Mouse (Mus musculus): ENCODE measurements at regions not wholly inside any gene's neighbourhood (a gene's known extent, or its start where the extent isn't known, plus 50 kb on each side); places are given as distances from the start of the nearest gene placed in this dataset.

DNA sequence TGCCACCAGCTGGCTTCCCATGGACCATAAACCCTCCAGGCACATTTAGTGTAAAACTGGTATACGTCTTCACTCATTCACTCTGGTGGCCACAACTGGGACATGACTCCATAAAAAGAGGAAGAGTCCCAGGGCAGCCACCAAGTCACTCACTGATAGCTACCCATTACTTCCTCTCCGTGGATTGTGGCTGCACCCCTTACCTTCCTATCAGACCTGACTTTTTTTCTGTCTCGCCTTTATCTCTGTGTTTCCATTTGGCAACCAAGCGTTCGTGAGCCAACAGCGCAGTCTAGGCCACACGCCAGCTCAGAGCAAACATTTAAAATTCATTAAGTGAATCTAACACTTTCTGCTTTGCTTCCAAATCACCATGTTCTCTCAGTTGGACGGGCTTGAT, 53.9 kb upstream of the Slc44a1 start:
- Histone ChIP-seq H3K4me3 (ENCODE audit: low read depth, low read length) (no peak overlapping the region), H3K9ac (replicated peaks; ENCODE audit: low read depth, low read length) (no peak overlapping the region), H3K9me3 (ENCODE audit: control insufficient read depth, low read length) (no peaks in the 10 kb centered on the region), H3K36me3 (ENCODE audit: control insufficient read depth, insufficient read depth, low read length) (no peaks in the 10 kb centered on the region), H3K27me3 (ENCODE audit: control insufficient read depth, insufficient read depth, low read length) (no peaks in the 10 kb centered on the region), H3K27ac (ENCODE audit: low read depth, low read length) (no peak overlapping the region), H3K4me1 (ENCODE audit: control insufficient read depth, insufficient read depth, low read length) (no peaks in the 10 kb centered on the region), H3K4me2 (ENCODE audit: low read depth, low read length) (no peak overlapping the region)
- 77% methylated on average over 8 of the region's 8 CpGs for WGBS
- no peak for ATAC-seq (ENCODE audit: low read depth)

DNA sequence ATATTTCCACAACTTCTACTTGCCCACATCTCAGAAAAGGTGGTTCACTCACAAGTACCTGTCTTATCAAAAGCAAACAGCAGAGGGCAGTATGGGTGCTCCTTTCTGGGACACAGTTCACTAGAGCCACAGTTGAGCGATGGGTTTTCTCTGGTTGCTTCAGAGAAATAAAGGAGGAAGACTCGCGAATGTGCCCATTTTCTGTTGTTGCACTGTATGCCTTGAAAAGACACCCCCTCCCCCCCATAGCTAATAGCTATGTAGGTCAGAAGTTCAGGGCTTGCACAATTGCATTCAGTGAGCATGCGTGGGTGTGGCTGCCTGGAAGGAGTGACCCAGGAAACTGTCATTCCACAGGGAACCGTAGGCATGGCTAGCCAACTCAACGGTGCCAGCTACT, 55.5 kb upstream of the Slc44a1 start:
- no peak overlapping the region for H3K27ac ChIP-seq (ENCODE audit: low read depth, low read length)
- peak; percentile 79 for ATAC-seq (ENCODE audit: low read depth)
- no peaks in the 10 kb centered on the region for H3K9me3 ChIP-seq (ENCODE audit: control insufficient read depth, low read length)
- H3K36me3 ChIP-seq (ENCODE audit: control insufficient read depth, insufficient read depth, low read length): no peaks in the 10 kb centered on the region
- no peak overlapping the region for H3K4me3 ChIP-seq (ENCODE audit: low read depth, low read length)
- WGBS: 14% methylated on average over 6 of the region's 6 CpGs
- no peaks in the 10 kb centered on the region for H3K4me1 ChIP-seq (ENCODE audit: control insufficient read depth, insufficient read depth, low read length)
- H3K27me3 ChIP-seq (ENCODE audit: control insufficient read depth, insufficient read depth, low read length): no peaks in the 10 kb centered on the region
- no peak overlapping the region for H3K9ac ChIP-seq (replicated peaks; ENCODE audit: low read depth, low read length)
- H3K4me2 ChIP-seq (ENCODE audit: low read depth, low read length): peak overlapping the region; percentile 14; the same call in 1 of the 2 replicates

DNA sequence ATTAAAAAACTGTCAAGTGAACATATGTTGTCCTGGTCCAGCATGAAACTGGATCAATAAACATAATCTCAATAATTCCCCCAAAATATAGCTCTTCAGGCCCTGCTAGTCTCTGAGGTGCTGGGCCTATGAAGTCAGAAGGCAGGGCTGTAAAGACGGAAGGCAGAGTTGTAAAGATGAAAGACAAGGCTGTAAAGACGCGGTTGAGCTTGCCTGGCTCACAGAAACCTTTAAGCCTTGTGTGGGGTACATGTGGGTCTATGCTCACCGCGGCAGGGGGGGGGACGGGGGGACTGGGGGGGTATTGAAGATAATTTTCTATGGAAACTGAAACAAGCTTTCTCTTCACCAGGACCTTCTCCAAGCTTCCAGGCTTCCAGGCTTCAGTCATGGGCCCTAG, 56.1 kb upstream of the Slc44a1 start:
- Histone ChIP-seq H3K4me2 (ENCODE audit: low read depth, low read length) (no peak overlapping the region), H3K36me3 (ENCODE audit: control insufficient read depth, insufficient read depth, low read length) (no peaks in the 10 kb centered on the region), H3K27me3 (ENCODE audit: control insufficient read depth, insufficient read depth, low read length) (no peaks in the 10 kb centered on the region), H3K9me3 (ENCODE audit: control insufficient read depth, low read length) (no peaks in the 10 kb centered on the region), H3K9ac (replicated peaks; ENCODE audit: low read depth, low read length) (no peak overlapping the region), H3K27ac (ENCODE audit: low read depth, low read length) (no peak overlapping the region), H3K4me1 (ENCODE audit: control insufficient read depth, insufficient read depth, low read length) (no peaks in the 10 kb centered on the region), H3K4me3 (ENCODE audit: low read depth, low read length) (no peak overlapping the region)
- 19% methylated on average over 6 of the region's 6 CpGs for WGBS
- no peak for ATAC-seq (ENCODE audit: low read depth)

DNA sequence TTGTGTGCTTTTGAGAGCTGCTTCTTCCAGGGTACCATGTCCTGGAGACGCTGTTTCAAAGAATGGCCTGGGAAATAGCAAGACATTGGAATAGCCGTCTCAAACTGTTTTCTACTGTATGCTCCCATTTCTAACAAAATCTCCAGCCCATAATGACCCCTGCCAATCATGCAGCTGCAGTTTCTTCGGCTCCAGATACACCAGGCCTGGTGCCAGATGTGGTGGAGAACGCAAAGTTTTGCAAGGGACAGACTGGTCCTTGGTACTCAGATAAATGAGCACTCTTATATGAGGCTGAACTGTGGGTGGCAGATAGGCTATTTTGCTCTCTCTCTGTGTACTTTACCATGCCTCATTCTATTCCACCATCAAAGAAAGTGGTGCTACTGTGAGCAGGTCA, 58.2 kb upstream of the Slc44a1 start:
- Histone ChIP-seq H3K9ac (replicated peaks; ENCODE audit: low read depth, low read length) (no peak overlapping the region), H3K27ac (ENCODE audit: low read depth, low read length) (no peak overlapping the region), H3K9me3 (ENCODE audit: control insufficient read depth, low read length) (no peaks in the 10 kb centered on the region), H3K4me1 (ENCODE audit: control insufficient read depth, insufficient read depth, low read length) (no peaks in the 10 kb centered on the region), H3K4me2 (ENCODE audit: low read depth, low read length) (no peak overlapping the region), H3K4me3 (ENCODE audit: low read depth, low read length) (no peak overlapping the region), H3K36me3 (ENCODE audit: control insufficient read depth, insufficient read depth, low read length) (no peaks in the 10 kb centered on the region), H3K27me3 (ENCODE audit: control insufficient read depth, insufficient read depth, low read length) (no peaks in the 10 kb centered on the region)
- 63% methylated on average over 4 of the region's 4 CpGs for WGBS
- no peak for ATAC-seq (ENCODE audit: low read depth)

DNA sequence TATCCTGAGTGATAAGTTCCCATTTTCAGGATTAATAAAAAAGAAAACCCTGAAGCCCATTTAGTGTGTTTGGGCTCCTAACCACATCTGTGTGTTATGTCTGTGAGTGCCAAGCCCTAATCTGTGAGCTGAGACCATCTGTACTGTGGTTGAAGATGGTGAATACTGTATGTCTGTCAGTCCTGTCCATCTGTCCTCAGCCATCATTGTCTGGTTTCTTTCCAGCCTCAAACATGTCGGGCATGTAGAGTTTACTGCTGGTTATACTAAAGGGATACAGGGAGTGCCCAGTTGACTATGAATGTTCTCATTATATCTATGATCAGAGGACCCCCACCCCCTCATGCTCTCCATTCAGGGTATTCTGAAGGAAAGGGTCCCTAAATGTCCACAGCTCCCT, 60.4 kb upstream of the Slc44a1 start:
- no peaks in the 10 kb centered on the region for H3K27me3 ChIP-seq (ENCODE audit: control insufficient read depth, insufficient read depth, low read length)
- 100% methylated on average over 1 of the region's 1 CpGs for WGBS
- ATAC-seq (ENCODE audit: low read depth): no peak
- no peak overlapping the region for H3K9ac ChIP-seq (replicated peaks; ENCODE audit: low read depth, low read length)
- no peak overlapping the region for H3K4me2 ChIP-seq (ENCODE audit: low read depth, low read length)
- H3K4me3 ChIP-seq (ENCODE audit: low read depth, low read length): no peak overlapping the region
- no peaks in the 10 kb centered on the region for H3K4me1 ChIP-seq (ENCODE audit: control insufficient read depth, insufficient read depth, low read length)
- H3K36me3 ChIP-seq (ENCODE audit: control insufficient read depth, insufficient read depth, low read length): no peaks in the 10 kb centered on the region
- no peaks in the 10 kb centered on the region for H3K9me3 ChIP-seq (ENCODE audit: control insufficient read depth, low read length)
- H3K27ac ChIP-seq (ENCODE audit: low read depth, low read length): no peak overlapping the region

DNA sequence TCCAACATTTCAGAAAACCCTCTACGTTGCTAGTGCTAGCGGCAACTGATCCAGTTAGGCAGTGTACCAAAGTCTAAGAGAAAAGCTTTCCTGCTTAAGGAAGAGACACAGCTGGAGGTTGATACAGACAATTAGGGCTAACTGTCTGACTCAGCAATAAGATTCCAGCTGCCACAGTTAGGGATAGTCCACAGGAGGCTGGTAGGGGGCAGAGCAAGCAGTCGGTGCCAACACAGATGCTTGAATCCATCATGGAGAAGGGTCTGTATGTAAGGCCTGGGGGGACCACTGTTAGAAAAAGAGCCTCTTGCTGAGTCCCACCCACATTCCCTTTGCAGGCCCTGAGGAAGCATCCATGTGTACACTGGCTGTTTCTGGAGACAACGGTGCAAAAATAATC, 63.2 kb upstream of the Slc44a1 start:
- ATAC-seq (ENCODE audit: low read depth): peak; percentile 80
- Histone ChIP-seq H3K9me3 (ENCODE audit: control insufficient read depth, low read length) (no peaks in the 10 kb centered on the region), H3K36me3 (ENCODE audit: control insufficient read depth, insufficient read depth, low read length) (no peaks in the 10 kb centered on the region), H3K4me3 (ENCODE audit: low read depth, low read length) (no peak overlapping the region), H3K9ac (replicated peaks; ENCODE audit: low read depth, low read length) (no peak overlapping the region), H3K4me2 (ENCODE audit: low read depth, low read length) (no peak overlapping the region), H3K27me3 (ENCODE audit: control insufficient read depth, insufficient read depth, low read length) (no peaks in the 10 kb centered on the region), H3K27ac (ENCODE audit: low read depth, low read length) (no peak overlapping the region), H3K4me1 (ENCODE audit: control insufficient read depth, insufficient read depth, low read length) (no peaks in the 10 kb centered on the region)
- 41% methylated on average over 4 of the region's 4 CpGs for WGBS

DNA sequence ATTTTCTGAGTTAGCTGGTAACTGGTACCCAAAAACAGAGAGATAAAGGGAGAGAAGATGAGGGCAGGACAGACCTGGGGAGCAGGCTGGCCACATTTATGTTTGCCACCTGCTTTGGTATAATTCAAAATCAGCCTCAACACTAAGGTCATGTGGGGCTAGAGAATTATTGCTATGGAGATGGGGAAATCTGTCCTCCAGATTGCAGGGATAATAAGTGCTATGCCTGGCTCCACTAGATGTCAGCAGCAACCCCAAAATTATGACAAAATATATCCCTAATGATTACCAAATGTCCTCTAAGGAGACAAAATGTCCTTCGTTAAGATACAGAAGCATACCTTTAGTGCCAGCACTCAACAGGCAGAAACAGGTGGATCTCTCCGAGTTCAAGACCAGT, 83.8 kb upstream of the Slc44a1 start:
- WGBS: 76% methylated on average over 2 of the region's 2 CpGs

DNA sequence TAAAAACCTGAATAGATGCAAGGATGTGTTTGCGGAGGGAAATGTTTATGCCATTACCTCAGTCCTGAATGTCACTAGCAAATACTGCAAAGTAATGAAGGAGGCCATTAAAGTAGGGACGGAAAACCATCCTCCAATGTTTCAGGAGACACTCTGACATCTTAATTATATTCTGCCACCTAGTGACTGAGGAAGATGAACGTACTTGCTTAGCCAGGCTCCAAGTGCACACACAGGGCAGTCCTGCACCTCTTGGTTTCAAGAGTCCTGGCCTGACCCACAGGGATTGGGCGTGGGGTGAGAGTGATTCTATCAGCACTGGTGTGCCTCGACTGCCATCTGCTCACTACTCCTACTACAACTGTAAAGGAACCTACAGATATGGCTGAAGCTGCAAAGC, 85.3 kb upstream of the Slc44a1 start:
- Histone ChIP-seq H3K27ac (ENCODE audit: low read depth, low read length) (no peak overlapping the region), H3K36me3 (ENCODE audit: control insufficient read depth, insufficient read depth, low read length) (no peaks in the 10 kb centered on the region), H3K4me3 (ENCODE audit: low read depth, low read length) (no peak overlapping the region), H3K4me2 (ENCODE audit: low read depth, low read length) (no peak overlapping the region), H3K9me3 (ENCODE audit: control insufficient read depth, low read length) (no peaks in the 10 kb centered on the region), H3K27me3 (ENCODE audit: control insufficient read depth, insufficient read depth, low read length) (no peaks in the 10 kb centered on the region), H3K4me1 (ENCODE audit: control insufficient read depth, insufficient read depth, low read length) (no peaks in the 10 kb centered on the region), H3K9ac (replicated peaks; ENCODE audit: low read depth, low read length) (no peak overlapping the region)
- WGBS: 25% methylated on average over 5 of the region's 5 CpGs
- ATAC-seq (ENCODE audit: low read depth): peak; percentile 51; the same call in 1 of the 2 replicates

More for the DNA sequence above, 83.8 kb upstream of the Slc44a1 start:
- Histone ChIP-seq H3K27ac (ENCODE audit: low read depth, low read length) (no peak overlapping the region), H3K4me1 (ENCODE audit: control insufficient read depth, insufficient read depth, low read length) (no peaks in the 10 kb centered on the region), H3K4me3 (ENCODE audit: low read depth, low read length) (no peak overlapping the region), H3K27me3 (ENCODE audit: control insufficient read depth, insufficient read depth, low read length) (no peaks in the 10 kb centered on the region), H3K36me3 (ENCODE audit: control insufficient read depth, insufficient read depth, low read length) (no peaks in the 10 kb centered on the region), H3K4me2 (ENCODE audit: low read depth, low read length) (no peak overlapping the region), H3K9me3 (ENCODE audit: control insufficient read depth, low read length) (no peaks in the 10 kb centered on the region), H3K9ac (replicated peaks; ENCODE audit: low read depth, low read length) (no peak overlapping the region)
- ATAC-seq (ENCODE audit: low read depth): no peak

DNA sequence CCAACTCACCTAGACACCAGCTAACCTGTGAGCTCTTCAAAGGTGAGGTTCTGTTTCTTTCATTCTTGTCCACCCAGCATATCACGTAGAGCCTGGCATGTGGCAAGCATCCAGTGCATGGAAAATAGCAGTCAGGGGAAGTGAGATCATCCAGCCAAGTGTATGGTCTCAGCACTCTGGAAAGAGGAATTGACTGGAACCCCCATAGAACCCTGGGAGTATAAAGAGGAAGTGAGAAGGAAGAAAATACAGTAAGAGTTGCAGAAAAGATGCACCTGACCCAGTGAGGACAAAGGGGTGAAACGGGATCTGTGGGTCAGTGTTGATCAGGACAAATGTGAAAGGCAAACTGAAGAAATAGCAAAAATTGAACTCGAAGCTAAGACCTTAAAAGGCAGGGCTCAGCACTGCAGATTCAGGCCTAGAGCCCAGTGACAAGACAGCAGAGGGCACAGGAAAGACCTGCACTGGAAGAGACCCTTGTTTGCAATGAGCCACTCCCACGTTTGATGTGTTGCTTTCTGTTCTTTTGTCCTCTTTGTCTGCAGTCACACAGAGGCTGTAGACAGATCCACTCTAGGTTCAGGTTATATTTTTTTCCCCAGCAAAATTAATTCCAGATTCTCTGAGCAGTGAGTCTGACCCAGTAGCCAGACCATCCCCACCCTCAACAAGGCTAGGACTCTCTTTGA, 86.7 kb upstream of the Slc44a1 start:
- no peak overlapping the region for H3K27ac ChIP-seq (ENCODE audit: low read depth, low read length)
- no peaks in the 10 kb centered on the region for H3K27me3 ChIP-seq (ENCODE audit: control insufficient read depth, insufficient read depth, low read length)
- H3K9me3 ChIP-seq (ENCODE audit: control insufficient read depth, low read length): no peaks in the 10 kb centered on the region
- ATAC-seq (ENCODE audit: low read depth): no peak
- H3K4me2 ChIP-seq (ENCODE audit: low read depth, low read length): no peak overlapping the region
- no peak overlapping the region for H3K9ac ChIP-seq (replicated peaks; ENCODE audit: low read depth, low read length)
- 64% methylated on average over 4 of the region's 4 CpGs for WGBS
- H3K36me3 ChIP-seq (ENCODE audit: control insufficient read depth, insufficient read depth, low read length): no peaks in the 10 kb centered on the region
- no peak overlapping the region for H3K4me3 ChIP-seq (ENCODE audit: low read depth, low read length)
- H3K4me1 ChIP-seq (ENCODE audit: control insufficient read depth, insufficient read depth, low read length): no peaks in the 10 kb centered on the region

Data from neural tube, embryonic 14.5 days (tissue).